Mouse (Mus musculus): ENCODE data around the gene Usp10. TPM values are rescaled to one million over a fixed set of nuclear protein-coding genes. Genes with fewer than 3 reads are reported as not detected.

Gene Usp10
- polyA plus RNA-seq, 1 experiment from 2014 or later: 120 TPM

DNA sequence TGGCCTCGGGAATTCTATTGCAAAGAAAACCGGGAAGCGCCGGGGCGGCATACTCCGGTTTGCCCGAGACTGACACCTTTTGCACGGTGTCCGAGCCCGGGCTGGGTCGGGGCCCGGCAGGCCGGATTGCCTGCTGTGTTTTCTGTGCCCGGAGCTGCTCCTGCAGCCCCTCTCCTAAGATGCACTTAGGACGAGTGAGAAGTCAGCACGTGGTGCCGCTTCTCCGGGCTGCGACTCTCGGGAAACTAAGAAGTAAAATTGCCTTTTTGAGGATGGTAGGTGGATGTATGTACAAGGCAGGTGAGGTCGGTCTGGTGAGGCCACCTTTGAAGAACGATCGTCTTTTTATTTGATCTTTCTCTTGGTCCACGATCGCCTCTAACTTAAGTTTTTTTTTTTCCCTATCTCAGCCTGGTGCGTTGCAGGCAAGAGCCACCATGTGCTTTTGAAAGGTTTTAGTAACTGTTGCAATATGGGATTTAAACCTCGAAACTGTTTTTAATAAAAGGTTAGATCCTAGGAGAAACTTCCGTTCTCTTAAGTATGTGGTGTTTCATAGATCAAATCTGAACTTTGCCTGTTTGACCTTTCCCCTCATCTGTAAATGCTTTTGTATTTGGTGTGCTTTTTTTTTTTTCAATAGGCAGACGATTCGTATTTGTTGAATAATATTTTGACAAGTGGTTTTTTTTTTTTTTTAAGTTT is 1.2 kb downstream of the Usp10 start:
- Histone ChIP-seq H3K4me1 (ENCODE audit: control insufficient read depth, insufficient read depth, low read depth, low read length) (peaks cover 43% of the 10 kb centered on the region), H3K36me3 (ENCODE audit: control insufficient read depth, insufficient read depth, low read length) (no peaks in the 10 kb centered on the region), H3K27me3 (replicated peaks; ENCODE audit: control insufficient read depth, insufficient read depth, low read length) (no peaks in the 10 kb centered on the region), H3K27ac (ENCODE audit: low read depth, low read length) (peak overlapping the region; percentile 94), H3K4me2 (ENCODE audit: low read length) (peak overlapping the region; percentile 77), H3K9me3 (ENCODE audit: control insufficient read depth, low read length) (no peaks in the 10 kb centered on the region), H3K4me3 (ENCODE audit: low read length) (peak overlapping the region; percentile 87), H3K9ac (ENCODE audit: low read depth, low read length) (peak overlapping the region; percentile 96)
- ATAC-seq: peak; percentile 74
- under 1% methylated on average over 30 of the region's 30 CpGs for WGBS

DNA sequence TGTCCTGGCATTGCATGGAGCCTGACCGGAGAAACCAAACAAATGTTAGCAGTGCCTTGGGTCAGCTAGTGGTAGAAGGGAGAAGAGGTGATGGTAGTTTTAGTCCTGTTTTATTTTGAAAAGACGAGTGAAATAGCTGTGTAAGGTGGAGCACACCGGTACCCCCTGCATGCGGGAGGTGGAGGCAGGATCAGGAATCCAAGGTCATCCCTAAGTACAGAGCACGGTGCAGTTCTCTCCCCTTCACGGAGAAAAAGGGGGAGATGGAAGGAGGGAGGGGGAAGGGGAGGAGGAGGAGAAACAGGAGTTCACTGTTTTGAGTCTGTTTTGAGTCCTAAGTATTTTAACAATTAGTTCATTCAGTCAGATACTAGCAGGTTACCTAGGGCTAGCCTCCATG is 2.5 kb downstream of the Usp10 start:
- 41% methylated on average over 6 of the region's 6 CpGs for WGBS
- peak overlapping the region; percentile 87 for H3K4me3 ChIP-seq (ENCODE audit: low read length)
- no peak overlapping the region for H3K27ac ChIP-seq (ENCODE audit: low read depth, low read length)
- no peaks in the 10 kb centered on the region for H3K27me3 ChIP-seq (replicated peaks; ENCODE audit: control insufficient read depth, insufficient read depth, low read length)
- no peaks in the 10 kb centered on the region for H3K36me3 ChIP-seq (ENCODE audit: control insufficient read depth, insufficient read depth, low read length)
- peak overlapping the region; percentile 77 for H3K4me2 ChIP-seq (ENCODE audit: low read length)
- H3K9ac ChIP-seq (ENCODE audit: low read depth, low read length): no peak overlapping the region
- H3K4me1 ChIP-seq (ENCODE audit: control insufficient read depth, insufficient read depth, low read depth, low read length): peaks cover 43% of the 10 kb centered on the region
- H3K9me3 ChIP-seq (ENCODE audit: control insufficient read depth, low read length): no peaks in the 10 kb centered on the region
- no peak for ATAC-seq

DNA sequence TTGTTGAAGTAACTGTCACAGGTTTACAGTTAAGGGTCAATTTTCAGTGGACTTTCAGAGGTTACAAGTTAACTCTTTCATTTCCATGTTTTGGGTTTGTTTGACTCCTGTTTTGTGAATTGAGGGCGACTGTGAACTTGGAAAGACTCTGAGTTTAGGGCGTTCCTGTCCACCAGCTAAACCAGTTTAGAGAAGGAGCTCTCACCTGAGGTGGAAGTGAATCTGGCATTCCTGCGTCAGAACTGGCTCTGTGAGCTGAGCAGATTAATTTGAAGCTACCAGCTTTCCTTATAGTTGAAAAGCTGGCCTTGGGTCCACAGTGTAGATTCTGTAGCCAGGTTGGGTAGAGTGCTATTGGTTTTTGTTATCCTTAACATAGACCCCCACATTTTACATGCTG is 3.0 kb downstream of the Usp10 start:
- no peaks in the 10 kb centered on the region for H3K27me3 ChIP-seq (replicated peaks; ENCODE audit: control insufficient read depth, insufficient read depth, low read length)
- no peak overlapping the region for H3K27ac ChIP-seq (ENCODE audit: low read depth, low read length)
- H3K36me3 ChIP-seq (ENCODE audit: control insufficient read depth, insufficient read depth, low read length): no peaks in the 10 kb centered on the region
- no peak overlapping the region for H3K4me3 ChIP-seq (ENCODE audit: low read length)
- H3K9me3 ChIP-seq (ENCODE audit: control insufficient read depth, low read length): no peaks in the 10 kb centered on the region
- ATAC-seq: no peak
- H3K9ac ChIP-seq (ENCODE audit: low read depth, low read length): no peak overlapping the region
- peak overlapping the region; percentile 77 for H3K4me2 ChIP-seq (ENCODE audit: low read length)
- H3K4me1 ChIP-seq (ENCODE audit: control insufficient read depth, insufficient read depth, low read depth, low read length): peaks cover 43% of the 10 kb centered on the region
- WGBS: 75% methylated on average over 3 of the region's 3 CpGs

DNA sequence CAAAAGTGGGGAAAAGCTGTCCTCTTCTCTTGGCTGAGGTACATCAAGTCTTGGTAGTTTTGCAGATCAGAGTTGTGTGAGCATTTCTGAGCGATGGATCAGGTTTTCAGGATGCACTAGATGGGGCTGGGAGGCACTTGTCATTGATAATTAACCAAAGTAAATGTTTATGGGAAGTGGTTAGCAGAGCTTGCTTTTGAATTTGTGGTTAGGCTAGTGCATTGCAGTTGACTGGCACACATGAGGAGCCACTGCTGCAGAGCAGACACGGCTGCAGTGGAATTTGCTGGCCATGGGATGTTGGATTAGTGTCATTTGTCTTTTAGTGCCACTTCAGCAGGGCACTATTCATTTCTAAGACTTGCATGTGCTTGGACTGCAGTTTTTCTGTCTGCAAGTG is 4.0 kb downstream of the Usp10 start:
- WGBS: 61% methylated on average over 2 of the region's 2 CpGs
- H3K27ac ChIP-seq (ENCODE audit: low read depth, low read length): no peak overlapping the region
- H3K4me2 ChIP-seq (ENCODE audit: low read length): no peak overlapping the region
- ATAC-seq: no peak
- H3K36me3 ChIP-seq (ENCODE audit: control insufficient read depth, insufficient read depth, low read length): no peaks in the 10 kb centered on the region
- H3K9me3 ChIP-seq (ENCODE audit: control insufficient read depth, low read length): no peaks in the 10 kb centered on the region
- no peak overlapping the region for H3K9ac ChIP-seq (ENCODE audit: low read depth, low read length)
- H3K4me1 ChIP-seq (ENCODE audit: control insufficient read depth, insufficient read depth, low read depth, low read length): peaks cover 43% of the 10 kb centered on the region
- H3K27me3 ChIP-seq (replicated peaks; ENCODE audit: control insufficient read depth, insufficient read depth, low read length): no peaks in the 10 kb centered on the region
- no peak overlapping the region for H3K4me3 ChIP-seq (ENCODE audit: low read length)

DNA sequence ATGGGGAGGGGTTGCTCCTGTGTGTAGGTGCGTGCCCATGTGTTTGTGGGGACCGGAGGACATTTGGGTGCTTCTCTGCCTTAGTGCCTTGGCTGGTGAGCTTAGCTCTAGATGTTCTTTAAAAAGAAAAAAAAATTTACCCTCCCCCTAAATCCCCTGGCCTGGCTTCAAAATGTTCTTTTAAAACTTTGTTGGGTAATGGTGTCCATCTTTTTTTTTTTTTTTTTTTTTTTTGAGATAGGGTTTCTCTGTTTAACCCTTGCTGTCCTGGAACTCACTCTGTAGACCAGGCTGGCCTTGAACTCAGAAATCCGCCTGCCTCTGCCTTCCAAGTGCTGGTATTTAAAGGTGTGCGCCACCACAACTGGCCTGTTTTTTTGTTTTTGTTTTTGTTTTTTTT is 5.1 kb downstream of the Usp10 start:
- no peak overlapping the region for H3K9ac ChIP-seq (ENCODE audit: low read depth, low read length)
- H3K9me3 ChIP-seq (ENCODE audit: control insufficient read depth, low read length): no peaks in the 10 kb centered on the region
- H3K4me2 ChIP-seq (ENCODE audit: low read length): no peak overlapping the region
- H3K27me3 ChIP-seq (replicated peaks; ENCODE audit: control insufficient read depth, insufficient read depth, low read length): no peaks in the 10 kb centered on the region
- peaks cover 38% of the 10 kb centered on the region for H3K4me1 ChIP-seq (ENCODE audit: control insufficient read depth, insufficient read depth, low read depth, low read length)
- no peak for ATAC-seq
- H3K27ac ChIP-seq (ENCODE audit: low read depth, low read length): no peak overlapping the region
- 96% methylated on average over 4 of the region's 4 CpGs for WGBS
- H3K4me3 ChIP-seq (ENCODE audit: low read length): no peak overlapping the region
- H3K36me3 ChIP-seq (ENCODE audit: control insufficient read depth, insufficient read depth, low read length): no peaks in the 10 kb centered on the region

DNA sequence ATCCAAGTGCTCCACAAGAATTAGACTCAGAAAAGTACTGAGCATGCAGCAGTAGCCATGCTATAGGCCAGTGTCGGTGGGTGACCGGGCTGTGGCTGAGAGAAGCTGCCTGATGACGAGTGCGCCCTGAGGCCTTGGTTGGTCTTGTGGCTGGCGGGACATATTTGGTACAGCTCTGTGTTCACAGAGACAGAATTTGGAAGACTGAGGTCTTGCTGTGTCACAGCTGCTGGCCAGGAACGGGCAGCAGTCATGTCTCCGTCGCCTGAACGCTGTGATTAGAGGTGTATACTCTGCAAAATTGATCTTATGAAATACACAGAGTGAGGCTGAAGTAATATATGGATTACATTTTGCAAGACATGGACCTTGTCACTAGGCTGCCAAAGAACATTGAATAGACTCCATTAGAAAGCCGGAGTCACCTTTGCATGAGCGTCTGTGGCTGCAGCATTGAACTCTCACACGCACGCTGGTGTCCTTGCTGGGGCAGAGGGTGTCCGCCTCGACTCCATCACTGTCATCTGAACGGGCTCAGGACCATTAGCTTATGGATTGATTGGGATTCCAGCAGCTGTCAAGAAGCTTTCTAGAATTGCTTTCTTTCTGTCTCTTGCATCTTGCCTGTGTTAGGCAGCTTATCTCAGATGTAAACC is 6.2 kb downstream of the Usp10 start:
- no peak for ATAC-seq
- Histone ChIP-seq H3K4me2 (ENCODE audit: low read length) (no peak overlapping the region), H3K9ac (ENCODE audit: low read depth, low read length) (no peak overlapping the region), H3K27me3 (replicated peaks; ENCODE audit: control insufficient read depth, insufficient read depth, low read length) (no peaks in the 10 kb centered on the region), H3K4me1 (ENCODE audit: control insufficient read depth, insufficient read depth, low read depth, low read length) (peaks cover 38% of the 10 kb centered on the region), H3K27ac (ENCODE audit: low read depth, low read length) (no peak overlapping the region), H3K4me3 (ENCODE audit: low read length) (no peak overlapping the region), H3K9me3 (ENCODE audit: control insufficient read depth, low read length) (no peaks in the 10 kb centered on the region), H3K36me3 (ENCODE audit: control insufficient read depth, insufficient read depth, low read length) (no peaks in the 10 kb centered on the region)
- WGBS: 78% methylated on average over 16 of the region's 16 CpGs

DNA sequence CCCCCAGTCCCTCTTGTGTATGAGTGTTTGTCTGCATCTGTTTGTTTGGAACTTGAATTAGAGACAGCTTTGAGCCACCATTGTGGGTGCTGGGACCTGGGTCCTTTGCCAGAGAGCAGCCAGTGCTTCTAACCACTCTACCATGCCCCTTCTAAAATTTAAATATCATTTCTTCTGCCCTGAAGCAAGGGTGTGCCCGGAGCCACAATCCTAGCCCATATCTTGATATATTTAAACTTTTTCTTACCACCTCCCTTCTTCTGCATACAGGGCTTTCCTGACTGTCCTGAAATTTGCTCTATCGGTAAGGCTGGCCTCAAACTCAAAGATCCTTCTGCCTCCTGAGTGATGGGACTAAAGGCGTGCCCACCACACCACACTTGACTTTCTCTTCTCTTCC is 7.3 kb downstream of the Usp10 start:
- ATAC-seq: no peak
- Histone ChIP-seq H3K9me3 (ENCODE audit: control insufficient read depth, low read length) (no peaks in the 10 kb centered on the region), H3K4me2 (ENCODE audit: low read length) (no peak overlapping the region), H3K9ac (ENCODE audit: low read depth, low read length) (no peak overlapping the region), H3K27me3 (replicated peaks; ENCODE audit: control insufficient read depth, insufficient read depth, low read length) (no peaks in the 10 kb centered on the region), H3K4me1 (ENCODE audit: control insufficient read depth, insufficient read depth, low read depth, low read length) (peaks cover 28% of the 10 kb centered on the region), H3K36me3 (ENCODE audit: control insufficient read depth, insufficient read depth, low read length) (no peaks in the 10 kb centered on the region), H3K27ac (ENCODE audit: low read depth, low read length) (no peak overlapping the region), H3K4me3 (ENCODE audit: low read length) (no peak overlapping the region)
- 95% methylated on average over 3 of the region's 3 CpGs for WGBS

DNA sequence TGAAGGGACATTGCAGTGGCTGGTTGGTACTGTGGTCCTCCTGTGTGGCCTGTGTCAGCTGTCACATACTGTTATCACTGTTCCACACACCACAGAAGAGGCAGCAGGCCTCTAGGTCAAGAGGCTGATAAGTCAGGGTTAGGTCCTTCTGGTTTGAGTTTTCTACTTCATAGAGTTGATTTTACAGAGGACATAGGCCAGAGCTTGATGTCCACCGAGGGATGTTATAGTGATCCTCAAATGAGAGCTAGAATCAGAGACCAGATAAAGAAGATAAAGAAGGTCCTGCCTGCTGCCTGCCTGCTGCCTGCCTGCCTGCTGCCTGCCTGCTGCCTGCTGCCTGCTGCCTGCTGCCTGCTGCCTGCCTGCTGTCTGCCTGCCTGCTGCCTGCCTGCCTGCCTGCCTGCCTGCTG is 8.0 kb downstream of the Usp10 start:
- 100% methylated on average over 1 of the region's 1 CpGs for WGBS
- Histone ChIP-seq H3K27me3 (replicated peaks; ENCODE audit: control insufficient read depth, insufficient read depth, low read length) (no peaks in the 10 kb centered on the region), H3K36me3 (ENCODE audit: control insufficient read depth, insufficient read depth, low read length) (no peaks in the 10 kb centered on the region), H3K9me3 (ENCODE audit: control insufficient read depth, low read length) (no peaks in the 10 kb centered on the region), H3K4me1 (ENCODE audit: control insufficient read depth, insufficient read depth, low read depth, low read length) (peaks cover 21% of the 10 kb centered on the region), H3K4me3 (ENCODE audit: low read length) (no peak overlapping the region), H3K9ac (ENCODE audit: low read depth, low read length) (no peak overlapping the region), H3K27ac (ENCODE audit: low read depth, low read length) (no peak overlapping the region), H3K4me2 (ENCODE audit: low read length) (no peak overlapping the region)
- no peak for ATAC-seq

DNA sequence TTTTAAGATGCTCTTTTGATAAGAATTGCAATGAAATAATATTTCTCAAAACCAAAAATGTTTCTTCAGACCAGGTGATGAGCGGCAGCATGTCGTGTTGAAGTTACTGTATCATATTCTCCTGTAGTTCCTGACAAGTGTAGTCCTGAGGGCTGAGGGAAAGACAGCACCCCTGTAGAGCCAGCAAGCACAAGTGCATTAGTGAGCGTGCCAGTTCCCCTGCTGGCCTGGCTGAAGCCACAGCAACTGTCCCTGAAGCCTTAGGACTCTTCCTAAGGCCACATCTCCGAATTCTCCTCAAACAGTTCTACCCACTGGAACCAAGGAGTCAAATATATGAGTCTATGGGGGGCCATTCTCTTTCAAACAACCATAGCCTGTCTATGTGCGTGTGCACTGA is 13.1 kb downstream of the Usp10 start:
- H3K9ac ChIP-seq (ENCODE audit: low read depth, low read length): no peak overlapping the region
- H3K4me1 ChIP-seq (ENCODE audit: control insufficient read depth, insufficient read depth, low read depth, low read length): no peaks in the 10 kb centered on the region; the same call in none of the 2 replicates
- 62% methylated on average over 5 of the region's 5 CpGs for WGBS
- no peak overlapping the region for H3K4me2 ChIP-seq (ENCODE audit: low read length)
- H3K36me3 ChIP-seq (ENCODE audit: control insufficient read depth, insufficient read depth, low read length): no peaks in the 10 kb centered on the region
- no peak overlapping the region for H3K4me3 ChIP-seq (ENCODE audit: low read length)
- no peak overlapping the region for H3K27ac ChIP-seq (ENCODE audit: low read depth, low read length)
- ATAC-seq: no peak
- no peaks in the 10 kb centered on the region for H3K27me3 ChIP-seq (replicated peaks; ENCODE audit: control insufficient read depth, insufficient read depth, low read length)
- H3K9me3 ChIP-seq (ENCODE audit: control insufficient read depth, low read length): no peaks in the 10 kb centered on the region

Measured in hindbrain, embryonic 16.5 days (tissue).